Mouse (Mus musculus) embryonic facial prominence, embryonic 11.5 days (tissue): Measurements from ENCODE around the gene Coq10a. TPM values are rescaled to one million over a fixed set of nuclear protein-coding genes. Genes with fewer than 3 reads are reported as not detected.

Source experiments
- ATAC-seq: fragments of 200-750 bp; cut with Nextera tagmentation; replicated peaks from 2 replicates; pipeline ENCODE4 v1.8.0; 2017; ENCODE audit warnings: low read depth; ENCODE audit not compliant: insufficient number of reproducible peaks, low FRiP score, low TSS enrichment
- DNase-seq: peaks from one replicate; pipeline ENCODE4 v3.0.0-alpha.2; 2015; ENCODE audit warnings: low spot score
- H3K27ac ChIP-seq: fragments of 300-500 bp; sonication (generic); replicated peaks from 2 replicates; pipeline ENCODE4 v1.5.1; 2014; ENCODE audit warnings: mild to moderate bottlenecking, low read depth, low read length, control low read depth
- H3K27me3 ChIP-seq: fragments of 300-500 bp; sonication (generic); 2 replicates; pipeline ENCODE4 v1.6.1; 2014; ENCODE audit warnings: mild to moderate bottlenecking, low read length, moderate library complexity, mixed read lengths; ENCODE audit not compliant: control insufficient read depth, insufficient read depth
- H3K36me3 ChIP-seq: fragments of 300-500 bp; sonication (generic); replicated peaks from 2 replicates; pipeline ENCODE4 v1.6.1; 2014; ENCODE audit warnings: low read depth, mild to moderate bottlenecking, low read length, moderate library complexity, mixed read lengths; ENCODE audit not compliant: control insufficient read depth, insufficient read depth
- H3K4me1 ChIP-seq: fragments of 300-500 bp; sonication (generic); 2 replicates; pipeline ENCODE4 v1.6.1; 2014; ENCODE audit warnings: low read length, mixed read lengths; ENCODE audit not compliant: control insufficient read depth, insufficient read depth
- H3K4me2 ChIP-seq: fragments of 300-500 bp; sonication (generic); 2 replicates; pipeline ENCODE4 v1.6.1; 2014; ENCODE audit warnings: low read depth, mild to moderate bottlenecking, control low read depth, low read length, moderate library complexity
- H3K4me3 ChIP-seq: fragments of 300-500 bp; sonication (generic); 2 replicates; pipeline ENCODE4 v1.5.1; 2014; ENCODE audit warnings: low read depth, low read length, control low read depth
- H3K9ac ChIP-seq: fragments of 300-500 bp; sonication (generic); replicated peaks from 2 replicates; pipeline ENCODE4 v1.6.1; 2014; ENCODE audit warnings: mild to moderate bottlenecking, control low read depth, low read length
- H3K9me3 ChIP-seq: fragments of 300-500 bp; sonication (generic); replicated peaks from 2 replicates; pipeline ENCODE4 v1.6.1; 2016; ENCODE audit warnings: mild to moderate bottlenecking, low read length, inconsistent platforms, mixed read lengths; ENCODE audit not compliant: control insufficient read depth
- WGBS: fragments of 180-500 bp; shearing (Covaris S2); extraction: QIAGEN DNeasy Blood & Tissue Kit; methylation state at CpG from one replicate; pipeline ENCODE4 v1.1.7; 2014; 5-methylcytosine and 5-hydroxymethylcytosine counted together
- polyA plus RNA-seq: library from polyadenylated mRNA; unstranded; fragments of >200 nt; fragmentation: Nextera tagmentation; extraction: Ambion mirVana; gene quantifications from 2 replicates; pipeline ENCODE4 v1.2.1, GENCODE M21; 2014

The Coq10a gene
- polyA plus RNA-seq, 1 experiment from 2014 or later = 13.2 TPM

- Histone ChIP-seq H3K4me2 (no peak overlapping the region), H3K4me3 (no peak overlapping the region), H3K9me3 (no peaks in the 10 kb centered on the region), H3K27me3 (no peaks in the 10 kb centered on the region), H3K27ac (no peak overlapping the region), H3K4me1 (peaks cover 4% of the 10 kb centered on the region; the same call in 1 of the 2 replicates), H3K36me3 (peaks cover 5% of the 10 kb centered on the region), H3K9ac (no peak overlapping the region)
- WGBS = 78% methylated on average over 6 of the region's 6 CpGs
- DNase-seq (no peak), ATAC-seq (no peak)
These were observed 5.6 kb upstream of the Coq10a start for GRCm38 (mm10) chr10:128374393-128374792.

DNA sequence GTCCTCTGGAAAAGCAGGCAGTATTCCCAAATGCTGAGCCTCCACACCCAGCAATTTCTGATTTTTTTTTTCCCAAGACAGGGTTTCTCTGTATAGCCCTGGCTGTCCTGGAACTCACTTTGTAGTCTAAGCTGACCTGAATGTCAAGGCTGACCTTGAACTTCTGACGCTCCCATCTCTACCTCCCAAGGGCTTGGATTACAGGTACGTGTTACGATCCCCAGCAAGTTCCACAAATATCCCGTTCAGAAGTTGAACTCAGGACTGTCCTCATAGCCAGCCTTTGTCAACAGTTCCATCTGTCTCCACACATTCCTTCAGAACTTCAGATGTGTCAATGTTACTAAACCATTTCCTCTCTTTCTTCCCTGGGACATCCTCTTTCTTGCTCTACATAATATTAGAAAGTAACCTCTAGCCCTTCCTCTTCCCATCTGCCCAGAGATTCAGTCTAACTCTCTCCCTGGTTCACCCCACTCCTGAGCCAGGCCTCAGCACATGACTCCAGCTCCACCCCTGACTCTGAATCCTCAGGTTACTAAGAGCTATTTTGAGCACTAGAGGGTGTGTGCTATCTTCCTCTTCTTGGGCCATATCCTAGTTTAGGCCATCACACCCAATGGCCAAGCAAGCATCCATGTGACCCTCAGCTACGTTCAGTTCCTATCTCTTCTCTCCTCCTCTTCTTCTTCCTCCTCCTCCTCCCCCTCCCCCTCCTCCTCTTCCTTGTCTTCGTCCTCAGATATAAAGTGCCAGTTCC, 4.4 kb upstream of the Coq10a start:
- no peaks in the 10 kb centered on the region for H3K9me3 ChIP-seq
- no peak overlapping the region for H3K27ac ChIP-seq
- no peak for DNase-seq
- no peak overlapping the region for H3K4me2 ChIP-seq
- H3K9ac ChIP-seq = no peak overlapping the region
- WGBS = 78% methylated on average over 6 of the region's 6 CpGs
- no peak for ATAC-seq
- no peaks in the 10 kb centered on the region for H3K27me3 ChIP-seq
- H3K36me3 ChIP-seq = no peaks in the 10 kb centered on the region
- no peaks in the 10 kb centered on the region for H3K4me1 ChIP-seq
- no peak overlapping the region for H3K4me3 ChIP-seq

GRCm38 (mm10) chr10:128372142-128372541, 3.3 kb upstream of the Coq10a start:
- H3K27me3 ChIP-seq = no peaks in the 10 kb centered on the region
- WGBS = 84% methylated on average over 5 of the region's 5 CpGs
- no peaks in the 10 kb centered on the region for H3K9me3 ChIP-seq
- H3K36me3 ChIP-seq = no peaks in the 10 kb centered on the region
- no peaks in the 10 kb centered on the region for H3K4me1 ChIP-seq
- no peak for DNase-seq
- H3K4me2 ChIP-seq = no peak overlapping the region
- no peak overlapping the region for H3K9ac ChIP-seq
- no peak overlapping the region for H3K27ac ChIP-seq
- H3K4me3 ChIP-seq = no peak overlapping the region
- no peak for ATAC-seq

DNA sequence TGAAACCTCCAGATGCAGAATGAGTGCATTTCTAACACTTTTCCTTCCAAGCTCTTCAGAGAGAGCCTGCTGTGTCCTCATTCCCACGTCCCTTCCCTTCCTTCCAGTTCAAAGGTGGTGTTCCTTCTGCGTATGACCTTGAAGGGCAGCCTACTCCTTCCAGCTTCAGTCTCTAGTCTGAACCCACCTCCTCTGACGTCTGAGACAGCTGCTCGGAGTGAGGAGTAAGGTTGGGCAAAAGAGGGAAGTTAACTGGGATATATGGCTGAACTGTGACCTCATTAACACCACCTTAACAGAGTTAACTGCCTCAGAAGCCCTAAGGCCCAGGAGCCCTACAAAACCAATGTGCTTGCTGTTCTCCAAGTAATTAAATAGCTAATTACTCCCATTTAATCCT, 1.8 kb upstream of the Coq10a start:
- no peak for ATAC-seq
- Histone ChIP-seq H3K4me1 (no peaks in the 10 kb centered on the region), H3K27me3 (no peaks in the 10 kb centered on the region), H3K4me2 (no peak overlapping the region), H3K9me3 (no peaks in the 10 kb centered on the region), H3K9ac (no peak overlapping the region), H3K4me3 (no peak overlapping the region), H3K27ac (no peak overlapping the region), H3K36me3 (no peaks in the 10 kb centered on the region)
- DNase-seq = no peak
- 49% methylated on average over 4 of the region's 4 CpGs for WGBS

- Histone ChIP-seq H3K36me3 (no peaks in the 10 kb centered on the region), H3K9ac (no peak overlapping the region), H3K4me2 (no peak overlapping the region), H3K4me3 (no peak overlapping the region), H3K4me1 (no peaks in the 10 kb centered on the region), H3K9me3 (no peaks in the 10 kb centered on the region), H3K27me3 (no peaks in the 10 kb centered on the region), H3K27ac (no peak overlapping the region)
- ATAC-seq = no peak
- DNase-seq = no peak
- 70% methylated on average over 6 of the region's 6 CpGs for WGBS
These were observed 1.2 kb upstream of the Coq10a start for GRCm38 (mm10) chr10:128370021-128370420.

DNA sequence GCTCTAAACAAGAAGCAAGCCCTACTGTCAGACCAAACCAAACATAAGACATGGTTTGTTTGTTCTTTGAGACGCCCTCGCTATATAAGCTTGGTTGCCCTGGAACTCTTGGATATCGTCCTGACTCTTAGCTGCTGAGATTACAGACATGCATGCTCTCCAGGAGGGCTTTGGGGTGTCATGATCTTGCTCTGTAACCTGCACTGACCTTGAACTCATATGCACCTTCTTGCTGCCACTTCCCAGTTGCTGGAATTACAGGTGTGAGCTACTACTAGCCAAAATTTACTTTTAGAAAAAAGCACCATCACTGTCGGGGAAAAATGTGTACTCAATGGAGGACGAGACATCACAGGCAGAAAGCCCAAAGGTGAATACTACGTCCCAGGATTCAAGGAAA, 802 bp upstream of the Coq10a start:
- peak overlapping the region; percentile 91; the same call in 1 of the 2 replicates for H3K27ac ChIP-seq
- DNase-seq (no peak), ATAC-seq (no peak)
- no peaks in the 10 kb centered on the region for H3K9me3 ChIP-seq
- H3K36me3 ChIP-seq = no peaks in the 10 kb centered on the region
- peak overlapping the region; percentile 68; the same call in 1 of the 2 replicates for H3K9ac ChIP-seq
- 77% methylated on average over 6 of the region's 6 CpGs for WGBS
- no peaks in the 10 kb centered on the region for H3K4me1 ChIP-seq
- H3K4me3 ChIP-seq = peak overlapping the region; percentile 72
- no peaks in the 10 kb centered on the region for H3K27me3 ChIP-seq
- H3K4me2 ChIP-seq = peak overlapping the region; percentile 80

DNA sequence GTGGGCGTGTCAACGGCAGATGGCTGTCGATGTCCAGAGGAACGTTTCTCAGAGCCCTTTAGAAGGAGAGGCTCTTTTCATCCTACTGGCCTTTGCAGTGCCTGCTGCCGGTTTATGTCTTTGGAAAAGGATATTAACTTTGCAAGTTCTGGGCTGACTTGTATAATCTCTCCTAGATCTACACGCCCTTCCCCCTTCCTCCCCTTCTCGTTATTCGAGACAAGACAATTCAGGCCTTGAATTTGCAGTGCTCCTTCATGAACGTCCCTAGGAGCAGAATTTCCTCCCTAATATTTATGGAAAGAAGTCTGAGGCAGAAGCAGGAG, 384 bp upstream of the Coq10a start:
- H3K4me1 ChIP-seq = no peaks in the 10 kb centered on the region
- H3K4me2 ChIP-seq = peak overlapping the region; percentile 80
- 7% methylated on average over 9 of the region's 9 CpGs for WGBS
- ATAC-seq (no peak; the same call in 1 of the 2 replicates), DNase-seq (no peak)
- H3K4me3 ChIP-seq = peak overlapping the region; percentile 72
- H3K9ac ChIP-seq = peak overlapping the region; percentile 68
- H3K27ac ChIP-seq = peak overlapping the region; percentile 91
- peaks cover 3% of the 10 kb centered on the region; the same call in 1 of the 2 replicates for H3K36me3 ChIP-seq
- H3K9me3 ChIP-seq = no peaks in the 10 kb centered on the region
- no peaks in the 10 kb centered on the region for H3K27me3 ChIP-seq

DNA sequence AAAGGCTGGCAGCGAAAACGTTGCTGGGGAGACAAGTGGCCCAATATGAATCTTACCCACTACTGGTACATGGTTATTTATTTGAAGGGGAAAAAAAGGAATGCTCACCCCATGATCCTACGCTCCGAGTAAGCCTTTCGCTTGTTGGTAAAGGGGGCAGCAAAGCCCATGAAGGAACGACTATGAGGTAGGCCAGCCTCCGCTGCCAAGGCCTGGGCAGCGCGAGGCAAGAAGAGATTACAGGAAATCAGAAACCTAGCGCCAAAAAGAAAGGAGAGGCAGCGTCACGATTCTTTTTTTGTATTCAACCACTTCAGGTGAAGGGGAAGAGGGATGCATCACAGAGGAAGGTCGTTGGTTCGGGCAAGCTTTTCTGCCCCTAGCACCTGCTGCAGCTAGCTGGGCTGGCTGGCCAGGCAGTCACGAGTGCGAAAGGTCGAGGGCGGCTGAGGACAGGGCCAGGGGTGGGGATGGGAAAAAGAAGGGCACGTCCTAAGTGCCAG, 847 bp downstream of the Coq10a start:
- peak overlapping the region; percentile 80 for H3K4me2 ChIP-seq
- ATAC-seq = no peak
- H3K27ac ChIP-seq = no peak overlapping the region
- H3K4me1 ChIP-seq = no peaks in the 10 kb centered on the region
- DNase-seq = no peak
- H3K36me3 ChIP-seq = peaks cover 3% of the 10 kb centered on the region; the same call in 1 of the 2 replicates
- 18% methylated on average over 19 of the region's 19 CpGs for WGBS
- no peaks in the 10 kb centered on the region for H3K9me3 ChIP-seq
- peak overlapping the region; percentile 72 for H3K4me3 ChIP-seq
- no peaks in the 10 kb centered on the region for H3K27me3 ChIP-seq
- H3K9ac ChIP-seq = peak overlapping the region; percentile 68
